Mouse (Mus musculus): ENCODE measurements at regions not wholly inside any gene's neighbourhood (a gene's known extent, or its start where the extent isn't known, plus 50 kb on each side); places are given as distances from the start of the nearest gene placed in this dataset.

DNA sequence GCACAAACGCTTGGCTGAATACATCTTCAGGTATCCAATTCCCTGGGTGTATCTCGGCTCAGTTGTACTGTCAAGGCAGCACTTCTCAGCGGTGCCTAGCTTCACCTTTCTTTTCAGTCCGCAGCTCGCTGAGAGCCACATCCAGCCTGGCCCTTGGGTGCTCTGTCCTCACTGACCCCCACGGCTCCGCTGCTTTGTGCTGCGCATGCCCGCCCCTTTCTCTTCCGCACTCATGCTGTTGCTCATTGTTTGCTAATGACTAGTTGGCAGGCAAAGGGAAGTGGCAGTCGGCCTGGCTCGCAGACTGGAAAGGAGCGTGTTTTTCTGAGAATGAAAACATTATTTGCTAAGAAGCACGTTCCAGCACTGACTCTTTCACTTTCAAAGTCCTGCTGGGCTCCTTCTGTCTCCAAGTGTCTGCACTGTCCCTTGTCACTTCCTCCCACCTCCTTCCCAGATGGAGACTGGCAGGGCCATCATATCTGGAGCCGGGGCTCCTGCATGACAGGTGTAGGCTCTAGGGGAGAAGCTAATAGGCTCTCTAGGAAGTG lies 146.7 kb upstream of the Kif2a start:
- DNase-seq = peak; percentile 39

DNA sequence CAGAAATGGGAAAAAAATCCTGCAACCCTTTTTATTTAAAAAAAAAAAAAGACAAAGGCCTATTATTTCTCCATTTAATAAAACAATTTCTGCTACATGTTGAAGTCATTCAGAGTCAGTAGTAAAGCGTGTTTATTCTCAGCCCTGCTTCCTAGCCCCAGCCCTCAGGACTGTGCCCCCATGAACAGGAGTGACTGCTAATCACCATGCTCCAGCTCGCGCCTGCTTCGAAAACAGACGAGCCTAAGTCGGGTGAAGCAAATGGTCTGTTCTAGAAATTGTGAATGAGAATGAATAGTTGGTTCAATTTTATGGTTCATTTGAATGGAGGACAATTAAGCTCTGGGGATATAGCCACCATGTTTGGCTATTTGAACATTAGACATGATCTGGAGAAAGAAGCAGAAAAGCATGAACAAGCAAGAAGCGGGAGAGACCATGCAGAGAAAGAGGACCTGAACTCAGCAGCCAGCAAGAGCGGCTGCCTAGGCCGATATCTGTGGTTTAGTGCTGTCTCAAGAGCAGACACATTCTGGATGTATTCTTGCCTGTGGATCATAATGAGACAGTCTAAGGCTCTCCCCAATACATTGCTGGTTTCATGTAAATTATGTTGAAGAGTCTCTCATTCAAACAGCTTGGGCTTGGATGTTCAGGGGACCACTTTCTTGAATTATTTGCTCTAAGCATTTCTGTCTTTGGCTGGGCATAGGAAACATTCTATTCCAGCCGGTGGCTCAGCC lies 146.1 kb upstream of the Kif2a start:
- DNase-seq = no peak

DNA sequence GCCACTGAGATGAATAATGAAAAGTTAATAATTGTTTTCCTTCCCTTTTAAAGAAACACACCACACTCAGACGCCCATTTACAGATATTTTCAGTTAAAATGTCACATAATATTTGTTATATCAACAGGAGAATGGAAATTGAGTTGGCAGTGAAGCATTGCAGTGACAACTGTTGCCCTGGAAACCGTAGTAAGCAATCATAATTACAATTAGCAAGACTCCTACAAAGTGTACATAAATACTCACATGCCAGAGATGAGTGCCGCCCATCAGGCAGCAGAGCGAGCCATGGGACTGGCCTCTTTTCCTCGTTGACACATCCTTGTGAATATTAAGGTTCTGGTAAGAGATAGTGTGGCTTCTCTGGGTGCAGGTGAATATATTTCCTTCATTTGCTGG lies 129.6 kb upstream of the Kif2a start:
- DNase-seq = no peak

DNA sequence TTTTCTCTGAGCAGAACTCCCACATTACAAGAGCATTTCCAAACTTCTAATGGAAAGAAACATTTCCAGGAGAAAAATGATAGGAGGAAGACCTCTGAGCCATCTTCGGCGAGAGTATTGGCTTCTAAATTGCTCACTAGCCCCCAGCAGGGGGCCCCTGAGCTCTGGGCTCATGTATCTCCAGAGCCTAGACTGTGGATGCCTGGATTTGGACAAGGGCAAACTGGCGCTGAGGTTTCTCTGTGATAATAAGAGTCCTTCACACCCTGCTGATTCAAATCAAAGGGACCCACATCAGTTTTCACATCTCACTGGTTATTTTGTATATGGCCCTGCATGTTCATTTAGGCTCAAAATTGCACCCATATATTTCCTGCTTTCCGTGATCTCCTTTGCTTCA lies 119.3 kb upstream of the Kif2a start:
- DNase-seq = no peak

DNA sequence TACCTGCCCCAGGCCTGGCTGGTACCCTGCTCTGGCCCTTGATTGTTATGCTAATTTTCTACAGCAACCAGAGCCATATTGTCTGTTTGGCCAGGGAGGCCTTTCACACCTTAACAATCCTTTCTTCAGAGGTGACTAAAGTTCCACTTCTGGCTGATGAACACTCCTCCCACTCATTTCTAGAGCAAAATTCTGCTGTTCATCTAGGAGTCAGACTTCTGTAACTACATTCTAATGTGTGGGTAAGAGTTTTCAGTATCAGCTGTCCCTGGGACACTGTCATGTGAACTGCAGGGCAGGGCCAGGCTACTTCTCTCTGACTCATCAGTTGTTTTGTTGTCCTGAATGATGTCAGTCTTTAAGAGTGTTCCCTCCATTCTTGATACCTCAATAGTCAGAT lies 112.2 kb upstream of the Kif2a start:
- DNase-seq = no peak

DNA sequence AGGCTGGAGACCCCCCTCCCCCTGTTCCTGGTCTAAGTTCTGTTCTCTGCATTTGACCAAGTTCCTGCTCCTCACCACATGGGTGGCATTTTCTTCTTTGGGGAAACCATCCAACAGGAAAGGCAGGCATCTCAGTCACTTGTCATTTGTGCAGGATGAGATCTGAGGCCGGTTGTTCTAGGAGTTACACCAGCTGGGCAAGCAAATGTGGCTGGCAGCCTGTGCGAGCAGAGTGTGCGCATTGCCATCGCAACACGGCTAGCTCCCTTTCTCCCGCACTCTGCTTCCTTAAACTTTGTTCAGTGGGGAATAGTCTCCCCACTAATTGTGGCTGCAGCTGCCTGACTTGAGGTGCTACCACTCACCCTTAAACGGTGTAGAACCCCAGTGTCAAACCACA lies 104.7 kb upstream of the Kif2a start:
- DNase-seq = no peak

DNA sequence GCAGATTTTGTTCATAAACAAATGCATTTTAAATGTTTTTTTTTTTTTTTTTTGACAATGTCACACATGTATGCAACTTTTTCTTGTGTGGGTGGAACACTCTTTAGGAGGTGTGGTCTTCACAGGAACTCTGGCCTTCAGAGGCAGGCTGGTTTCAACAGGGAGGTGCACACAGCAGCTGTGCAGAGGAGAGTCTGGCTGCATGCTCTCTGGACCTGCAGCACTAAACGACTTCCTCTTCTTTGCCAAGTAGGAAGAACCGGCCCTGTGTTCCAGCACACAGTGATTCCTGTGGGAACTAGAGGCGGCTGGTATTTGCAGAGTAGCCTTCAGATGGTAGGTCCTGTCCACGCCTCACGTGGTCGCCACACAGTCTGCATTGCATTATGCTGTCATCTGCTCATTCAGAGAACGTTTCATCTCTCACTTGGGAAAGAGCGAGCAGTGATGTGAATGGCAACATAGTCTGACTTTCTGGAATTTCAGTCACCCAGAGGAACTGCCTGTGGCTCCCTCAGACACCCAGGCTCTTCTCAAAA lies 102.3 kb upstream of the Kif2a start:
- DNase-seq = no peak

DNA sequence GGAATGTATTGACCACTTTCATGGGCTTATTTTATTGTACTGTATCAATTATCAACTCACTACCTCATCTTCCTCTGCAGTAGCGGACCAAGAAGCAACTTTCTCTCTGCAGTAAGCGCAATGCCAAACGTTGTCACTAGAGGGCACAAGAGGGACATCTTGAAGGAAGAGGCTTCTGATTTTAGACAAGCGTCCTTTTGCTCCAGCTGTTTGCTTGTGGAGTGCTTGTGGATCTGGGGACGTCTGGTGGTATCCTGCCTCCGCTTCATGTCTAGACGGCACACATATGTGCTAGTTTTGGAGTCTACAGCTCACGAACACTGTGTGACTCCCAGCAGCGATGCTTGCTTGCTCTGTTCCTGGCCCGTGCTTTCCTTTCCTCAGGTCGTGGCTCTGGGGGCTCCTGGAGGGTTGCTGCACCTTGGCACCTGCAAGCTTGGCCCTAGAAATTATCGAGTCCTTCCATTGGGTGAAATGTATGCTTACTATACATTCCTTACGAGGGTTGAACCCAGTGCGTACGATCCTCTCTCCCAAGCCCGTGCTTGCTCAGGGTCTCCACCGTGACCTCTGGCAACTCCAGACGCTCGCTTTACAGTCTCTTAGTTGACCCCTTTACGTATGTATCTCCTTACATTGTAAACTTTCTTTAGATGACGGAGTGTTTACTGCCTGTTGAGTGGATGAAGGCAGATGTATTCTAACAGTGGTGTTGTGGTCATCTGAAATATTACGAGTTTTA lies 92.2 kb upstream of the Kif2a start:
- peak; percentile 76 for DNase-seq

DNA sequence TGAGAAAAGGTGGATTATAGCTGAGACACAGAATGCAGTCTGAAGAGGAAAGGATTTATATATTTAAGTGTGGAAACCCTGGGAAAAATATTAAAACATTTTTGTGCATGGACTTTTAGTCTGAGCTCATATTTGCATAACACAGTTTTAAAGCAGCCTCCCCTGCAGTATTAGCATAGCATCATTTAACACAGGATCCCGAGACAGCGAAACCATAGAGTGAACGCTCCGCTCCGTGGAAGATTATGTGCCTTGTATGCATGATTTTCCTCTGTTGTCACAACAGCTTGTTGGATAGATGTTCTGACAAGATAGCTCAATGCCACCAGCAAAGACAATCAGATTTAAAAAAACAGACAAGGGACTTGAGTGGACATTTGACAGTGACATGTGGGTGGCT lies 86.1 kb upstream of the Kif2a start:
- no peak for DNase-seq

DNA sequence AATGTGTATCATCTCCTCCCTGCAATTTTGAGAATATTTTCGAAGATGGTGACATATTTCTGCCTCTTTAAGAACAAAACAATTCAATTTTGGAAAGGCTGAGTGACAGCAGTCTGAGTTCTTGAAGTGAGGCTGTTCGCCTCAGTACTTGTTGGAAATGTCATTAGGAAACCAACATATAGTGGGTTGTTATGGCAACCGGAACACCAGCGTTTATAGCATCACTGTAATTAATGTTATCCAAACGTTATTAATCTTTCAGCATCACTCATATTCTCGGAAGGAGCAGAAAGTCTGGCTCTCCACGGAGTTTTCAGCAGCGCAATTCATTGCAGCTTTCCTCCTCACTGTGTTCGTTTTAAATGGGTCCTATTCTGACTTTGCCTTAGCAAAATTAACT lies 85.6 kb upstream of the Kif2a start:
- DNase-seq = no peak

DNA sequence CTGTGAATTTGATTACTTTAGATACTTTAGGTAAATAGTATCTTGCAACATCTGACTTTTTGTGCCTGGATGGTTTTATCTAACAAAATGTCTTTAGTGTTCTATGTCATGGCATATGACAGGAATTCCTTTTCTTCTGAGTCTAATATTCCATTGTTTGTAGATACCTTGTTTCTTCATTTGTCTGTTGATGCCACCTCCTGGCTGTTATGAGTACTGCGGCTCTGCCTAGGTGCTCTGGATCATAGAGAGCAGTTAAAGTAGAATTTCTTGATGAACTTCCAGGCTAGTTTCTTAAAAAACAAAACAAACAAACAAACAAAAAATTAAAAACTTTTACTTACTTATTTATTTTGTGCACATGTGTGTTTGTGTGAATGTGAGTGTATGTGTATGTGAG lies 83.6 kb upstream of the Kif2a start:
- DNase-seq = peak; percentile 15

DNA sequence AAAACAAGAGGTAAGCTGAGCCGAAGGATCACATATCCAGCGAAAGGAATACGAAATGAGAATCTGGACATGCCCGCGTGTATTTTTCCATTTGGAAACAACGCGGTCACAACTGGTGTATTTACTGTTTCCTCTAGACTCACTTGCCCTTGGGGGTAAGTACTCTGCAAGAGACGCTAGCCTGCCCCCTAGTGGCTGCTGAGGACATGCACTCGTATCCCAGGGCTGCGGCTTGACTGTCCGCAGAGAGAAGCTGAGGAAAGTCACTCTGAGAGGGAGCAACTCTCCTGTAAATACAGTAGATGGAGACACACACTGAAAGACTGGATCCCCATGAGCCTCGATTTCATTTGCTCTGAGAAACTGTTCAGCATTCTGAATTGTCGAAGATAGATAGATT lies 79.7 kb upstream of the Kif2a start:
- peak; percentile 88 for DNase-seq

DNA sequence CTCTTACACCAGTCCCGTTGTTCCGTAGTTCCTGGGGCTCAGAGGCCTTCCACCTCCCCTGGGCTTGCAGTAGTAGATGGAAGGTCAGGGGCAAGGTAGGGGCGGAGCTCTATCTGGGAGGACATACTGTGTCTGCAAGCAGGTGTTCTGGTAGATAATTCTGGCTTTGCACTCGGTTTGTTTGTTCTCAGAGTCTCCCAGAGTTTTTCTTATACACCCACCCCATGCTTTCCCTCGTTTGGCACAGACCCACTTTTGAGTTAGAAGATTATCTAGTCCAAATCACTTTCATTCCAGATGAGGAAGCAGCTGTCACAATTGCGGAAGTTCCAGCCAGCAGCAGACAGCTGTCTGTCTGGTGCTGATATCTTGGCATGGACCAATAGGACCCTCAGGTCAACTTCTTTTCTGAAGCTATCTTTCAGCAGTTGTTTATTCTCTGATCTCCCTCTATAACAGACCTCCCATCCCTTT lies 79.0 kb upstream of the Kif2a start:
- no peak for DNase-seq

DNA sequence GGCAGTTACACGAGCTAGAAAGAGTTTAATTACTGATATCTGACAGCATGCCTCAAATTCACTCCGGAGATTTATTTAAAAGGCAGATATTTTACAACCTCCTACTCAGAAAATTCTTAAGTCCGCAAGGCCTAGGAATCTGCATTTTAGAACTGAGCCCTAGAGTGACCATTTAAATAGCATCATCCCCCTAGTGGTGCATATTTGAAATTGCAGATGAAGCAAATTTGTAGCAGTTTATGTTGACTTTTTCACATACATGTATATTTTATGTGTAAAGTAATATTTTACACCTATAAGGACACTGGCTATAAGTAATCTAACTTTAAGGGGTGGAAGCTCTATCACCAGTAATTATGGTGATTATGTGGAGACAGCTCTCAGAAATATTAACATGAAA lies 78.2 kb upstream of the Kif2a start:
- DNase-seq = no peak

DNA sequence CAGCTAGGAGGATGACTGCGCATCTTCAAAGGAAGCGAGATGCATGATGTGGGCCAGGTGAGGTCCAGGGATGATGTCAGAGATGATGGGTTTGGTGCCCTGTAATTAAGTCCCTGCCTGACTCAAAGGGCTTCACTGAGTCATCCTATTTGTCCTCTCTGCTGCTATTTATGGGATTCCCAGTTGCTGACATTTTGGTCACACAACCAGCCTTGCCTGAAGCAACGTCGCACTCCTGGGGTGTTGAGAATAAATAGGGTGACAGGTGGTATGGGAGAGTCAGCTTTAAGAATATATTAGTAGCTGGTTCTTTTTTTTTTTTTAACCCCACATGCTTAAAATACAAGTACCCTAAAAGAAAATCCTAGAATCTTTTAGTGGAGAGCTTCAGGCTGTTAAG lies 75.1 kb upstream of the Kif2a start:
- DNase-seq = no peak

DNA sequence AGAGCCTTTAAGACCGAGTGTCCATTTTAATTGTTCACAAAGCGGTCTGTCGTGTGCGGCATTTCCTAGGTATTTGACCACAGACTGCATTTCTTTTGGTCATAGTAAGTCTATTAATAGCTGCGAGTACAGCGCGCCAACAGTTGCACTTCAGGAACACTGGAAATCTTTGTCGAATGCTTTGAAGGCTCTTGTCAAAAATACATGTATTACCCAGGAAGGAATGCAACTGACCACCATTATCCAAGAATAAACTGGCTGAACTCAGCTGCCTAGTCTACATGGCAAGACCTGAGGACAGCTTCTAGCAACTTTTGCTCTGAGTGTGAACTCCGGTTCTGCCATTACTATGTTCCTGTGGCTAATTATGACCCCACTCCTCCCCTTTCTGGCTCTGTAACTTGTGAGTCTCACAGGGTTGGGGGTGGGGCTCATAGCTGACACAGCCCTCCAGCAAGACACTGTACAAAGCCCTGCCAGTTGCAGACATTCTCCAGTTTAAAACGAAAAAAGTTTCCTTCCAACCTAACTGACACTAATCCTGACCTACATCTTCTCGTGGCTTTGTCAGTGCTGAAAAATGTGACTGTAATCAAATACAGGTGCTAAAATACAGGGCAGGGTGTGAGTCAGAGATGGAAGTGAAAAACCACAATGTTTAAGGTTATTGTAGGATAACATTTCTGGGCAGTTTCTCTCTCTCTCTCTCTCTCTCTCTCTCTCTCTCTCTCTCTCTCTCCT lies 73.2 kb upstream of the Kif2a start:
- no peak for DNase-seq

DNA sequence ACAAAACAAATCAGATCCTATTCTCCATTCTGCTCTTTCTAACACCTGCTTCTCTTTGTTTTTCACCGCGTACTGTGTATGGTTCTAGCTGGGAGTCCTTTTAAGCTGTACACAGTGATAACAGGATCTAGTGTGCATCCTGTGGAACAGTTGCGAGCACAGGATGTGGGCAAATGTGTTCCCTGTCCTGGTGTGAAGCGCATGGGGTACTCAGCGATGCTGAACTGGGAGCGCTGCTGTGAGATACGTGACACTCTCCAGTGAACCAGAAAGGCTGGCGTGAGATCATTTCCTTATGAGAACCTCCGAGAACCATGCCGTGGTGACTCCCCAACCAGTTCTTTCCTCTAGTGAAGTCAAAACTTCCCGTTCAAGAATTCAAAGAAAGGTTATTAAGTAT lies 72.6 kb upstream of the Kif2a start:
- DNase-seq = no peak

DNA sequence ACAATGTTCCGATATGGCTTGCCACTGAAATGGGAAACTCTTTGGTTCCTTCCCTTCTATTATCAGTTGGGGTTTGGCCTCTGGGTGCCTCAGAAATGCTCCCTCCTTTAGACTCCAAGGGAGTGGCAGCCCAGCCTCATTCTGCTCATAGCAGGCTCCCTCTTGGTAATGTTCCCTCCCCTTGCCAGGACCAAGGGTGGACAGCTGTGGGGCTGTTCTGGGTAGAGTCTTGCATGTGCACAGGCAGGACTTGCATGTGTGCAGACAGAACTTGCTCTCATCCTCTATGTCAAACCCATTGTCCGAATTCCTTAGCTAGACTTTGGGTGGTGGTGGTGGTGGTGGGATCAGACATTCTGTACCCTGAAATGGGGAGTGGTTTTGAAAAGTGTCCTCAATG lies 71.8 kb upstream of the Kif2a start:
- no peak for DNase-seq

DNA sequence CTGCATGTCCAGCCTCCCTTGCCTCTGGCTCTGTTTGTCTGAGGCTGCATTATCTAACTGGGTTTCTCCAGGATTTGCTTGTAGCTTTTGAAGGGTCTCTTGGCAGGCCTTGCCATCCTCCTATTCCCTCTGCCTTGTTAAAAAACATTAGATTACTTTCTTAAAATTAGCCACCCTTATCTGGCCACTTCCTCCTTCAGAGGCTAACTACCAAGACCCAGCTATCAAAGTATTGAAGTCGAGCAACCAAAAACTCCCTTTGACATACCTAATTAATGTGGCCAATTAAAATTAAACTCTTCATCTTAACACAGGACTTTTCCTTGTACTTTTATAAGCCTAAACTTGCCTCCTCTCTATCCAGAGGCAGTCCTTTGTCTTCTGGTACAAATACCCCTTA lies 66.3 kb upstream of the Kif2a start:
- no peak for DNase-seq

DNA sequence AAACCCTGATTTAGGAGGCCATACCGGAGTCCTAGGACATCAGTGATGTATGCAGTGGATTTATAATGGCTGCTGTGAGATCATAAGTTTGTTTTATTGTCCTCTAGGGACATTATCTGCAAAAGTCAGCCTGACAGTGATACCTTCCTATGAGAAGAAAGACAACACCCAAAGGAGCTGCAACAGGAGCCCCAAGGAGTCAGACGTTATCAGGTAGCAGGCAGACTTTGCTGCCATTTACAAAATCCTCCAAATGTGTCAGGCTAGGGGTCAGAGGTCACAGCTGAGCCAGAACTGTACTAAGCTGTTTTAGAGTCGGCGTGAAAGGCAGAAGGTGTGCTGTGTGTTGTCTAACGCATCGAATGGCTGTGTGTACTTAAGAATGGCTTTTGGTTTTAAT lies 65.4 kb upstream of the Kif2a start:
- DNase-seq = no peak

DNA sequence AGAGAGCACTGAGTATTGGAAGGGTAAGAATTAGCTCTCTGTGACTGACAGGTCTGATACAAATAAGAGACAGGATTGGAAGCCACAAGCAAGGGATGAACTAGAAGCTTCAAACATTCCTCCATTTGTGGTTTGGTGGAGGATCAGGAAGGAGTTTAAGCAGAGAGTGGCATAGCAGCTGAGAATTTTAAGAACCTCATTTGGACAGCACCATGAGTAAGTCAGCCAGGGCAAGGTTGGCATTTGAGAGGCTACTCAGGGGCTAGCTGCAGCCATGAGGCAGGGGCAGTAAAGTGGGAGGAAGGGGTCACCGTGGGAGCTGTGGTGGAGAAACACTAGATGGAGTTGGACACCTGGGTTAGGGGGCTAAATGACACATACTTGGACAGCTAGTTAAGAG lies 56.2 kb upstream of the Kif2a start:
- no peak for DNase-seq

DNA sequence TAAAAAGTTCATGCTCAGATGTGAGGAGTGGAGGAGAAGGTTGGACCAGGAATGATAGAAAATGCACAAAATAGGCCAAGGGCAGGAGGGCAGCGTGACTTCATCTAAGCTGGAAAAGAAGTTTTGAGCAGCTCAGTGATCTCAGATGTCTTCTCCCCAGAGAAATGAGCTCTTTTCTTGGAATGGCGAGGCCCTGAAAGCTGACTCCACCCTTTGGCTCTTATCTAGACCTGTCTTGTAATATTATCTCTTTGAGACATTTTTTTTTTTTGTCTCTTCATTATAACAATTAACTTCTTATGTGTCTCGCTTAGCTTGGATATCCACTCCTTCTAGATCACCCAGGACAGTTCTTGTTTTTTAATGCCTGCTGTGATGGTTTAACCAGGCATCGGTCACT lies 53.0 kb upstream of the Kif2a start:
- DNase-seq = no peak
